12 mouse cellular contexts compared by ENCODE assay signal in the genomic region with DNA sequence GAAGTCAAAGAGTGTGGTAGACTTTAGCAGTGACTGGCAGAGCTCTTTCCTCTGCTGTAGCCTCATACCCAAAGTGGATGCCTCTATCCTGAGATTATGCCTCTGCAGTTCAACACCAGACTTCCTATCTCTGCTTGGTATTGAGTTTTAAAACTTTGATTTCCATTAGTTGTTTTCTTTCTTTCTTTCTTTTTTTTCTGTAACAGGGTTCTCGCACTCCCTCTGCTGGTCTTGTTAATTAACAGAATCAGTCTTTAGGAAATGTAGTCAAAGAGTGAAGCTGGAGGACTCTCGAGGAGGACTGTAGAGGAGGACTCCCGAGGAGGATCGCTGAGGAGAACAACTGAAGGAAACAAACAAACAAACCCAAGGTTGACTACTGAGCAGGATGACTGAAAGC. TPM values are rescaled to one million over a fixed set of nuclear protein-coding genes. Genes with fewer than 3 reads are reported as not detected.
DNase-seq lines count a peak whose midpoint lies in the region; ATAC-seq and TF ChIP-seq lines count a peak whose summit lies in the region.
"Had no signal": no experiment of that assay in that cellular context is flagged by ENCODE, and none has a peak within 500 bp of the region (broad histone marks: within the 10 kb centered on the region; RNA-seq: fewer than 3 reads in every experiment).

No protein-coding gene starts in this region.

- H3K4me1 ChIP-seq in hindbrain, embryonic 14.5 days (replicated peaks; ENCODE audit: control insufficient read depth, insufficient read depth, low read length) = no peaks in the 10 kb centered on the region
- no peaks in the 10 kb centered on the region for H3K4me1 ChIP-seq in hindbrain, embryonic 11.5 days (replicated peaks; ENCODE audit: control insufficient read depth, insufficient read depth, low read length)
- H3K4me1 ChIP-seq in lung, embryonic 14.5 days (ENCODE audit: insufficient read depth) = no peaks in the 10 kb centered on the region
- H3K4me1 ChIP-seq: liver, embryonic 13.5 days had no signal

- ATAC-seq in hindbrain, embryonic 14.5 days (ENCODE audit: low FRiP score) = no peak
- no peak for ATAC-seq in hindbrain, embryonic 11.5 days (ENCODE audit: low FRiP score)
- ATAC-seq in lung, embryonic 14.5 days (ENCODE audit: insufficient read depth) = no peak

- H3K9me3 ChIP-seq in hindbrain, embryonic 14.5 days (ENCODE audit: control insufficient read depth, low read length) = no peaks in the 10 kb centered on the region
- H3K9me3 ChIP-seq in hindbrain, embryonic 11.5 days (ENCODE audit: control insufficient read depth, low read length) = no peaks in the 10 kb centered on the region
- H3K9me3 ChIP-seq in lung, embryonic 14.5 days (ENCODE audit: low read depth, low read length) = no peaks in the 10 kb centered on the region
- H3K9me3 ChIP-seq: liver, embryonic 13.5 days; midbrain, embryonic 12.5 days had no signal

- H3K36me3 ChIP-seq in hindbrain, embryonic 14.5 days (replicated peaks; ENCODE audit: control insufficient read depth, insufficient read depth) = no peaks in the 10 kb centered on the region
- no peaks in the 10 kb centered on the region for H3K36me3 ChIP-seq in hindbrain, embryonic 11.5 days (ENCODE audit: control insufficient read depth, insufficient read depth, low read length)
- H3K36me3 ChIP-seq in lung, embryonic 14.5 days (ENCODE audit: insufficient read depth) = no peaks in the 10 kb centered on the region
- H3K36me3 ChIP-seq: liver, embryonic 13.5 days; midbrain, embryonic 12.5 days had no signal

- no peak overlapping the region for H3K4me3 ChIP-seq in hindbrain, embryonic 14.5 days (replicated peaks; ENCODE audit: low read length)
- no peak overlapping the region for H3K4me3 ChIP-seq in hindbrain, embryonic 11.5 days (ENCODE audit: low read depth, low read length)
- no peak overlapping the region for H3K4me3 ChIP-seq in lung, embryonic 14.5 days (ENCODE audit: low read depth, low read length)
- H3K4me3 ChIP-seq: liver, embryonic 13.5 days; midbrain, embryonic 12.5 days had no signal

- H3K4me2 ChIP-seq in hindbrain, embryonic 14.5 days (replicated peaks) = no peak overlapping the region
- H3K4me2 ChIP-seq in hindbrain, embryonic 11.5 days (replicated peaks; ENCODE audit: low read depth, low read length) = no peak overlapping the region
- H3K4me2 ChIP-seq in lung, embryonic 14.5 days = no peak overlapping the region
- H3K4me2 ChIP-seq: heart, embryonic 11.5 days; liver, embryonic 13.5 days; midbrain, embryonic 12.5 days had no signal

- H3K27me3 ChIP-seq in hindbrain, embryonic 14.5 days (ENCODE audit: control insufficient read depth, insufficient read depth, low read length) = no peaks in the 10 kb centered on the region
- H3K27me3 ChIP-seq in hindbrain, embryonic 11.5 days (ENCODE audit: control insufficient read depth, insufficient read depth, low read length) = no peaks in the 10 kb centered on the region
- no peaks in the 10 kb centered on the region for H3K27me3 ChIP-seq in lung, embryonic 14.5 days (ENCODE audit: insufficient read depth, low read length)
- H3K27me3 ChIP-seq: liver, embryonic 13.5 days; midbrain, embryonic 12.5 days had no signal

- no peak for TF ChIP-seq POLR2A in brain, embryonic 14.5 days (IDR thresholded peaks at IDR 0.05; ENCODE audit: borderline replicate concordance, extremely low read depth, insufficient read depth, insufficient read length, poor library complexity, severe bottlenecking)

- DNase-seq in cerebellum, postnatal 10 days = peak; percentile 4 to 6
- DNase-seq in cerebellum, adult 11-12 months = no peak
- peak; percentile 17 for DNase-seq in hindbrain, embryonic 14.5 days (ENCODE audit: low spot score)
- no peak for DNase-seq in hindbrain, embryonic 11.5 days (ENCODE audit: low spot score)
- peak; percentile 54 for DNase-seq in lung, embryonic 14.5 days
- no peak for DNase-seq in lung, postnatal 14 days
- DNase-seq in brain, embryonic 14.5 days (ENCODE audit: low read depth) = peak; percentile 47
- no peak for DNase-seq in ovary, postnatal 10 days (ENCODE audit: low spot score)
- DNase-seq: cerebellum, postnatal 36 days; liver, embryonic 13.5 days had no signal

- 65% methylated on average over 4 of the region's 4 CpGs for WGBS in hindbrain, embryonic 14.5 days
- WGBS in hindbrain, embryonic 11.5 days = 70% methylated on average over 4 of the region's 4 CpGs
- 54% methylated on average over 4 of the region's 4 CpGs for WGBS in lung, embryonic 14.5 days

- TF ChIP-seq CTCF in lung, embryonic 14.5 days (IDR thresholded peaks at IDR 0.05; ENCODE audit: low read depth) = peak; percentile 43
- TF ChIP-seq CTCF in brain, embryonic 14.5 days (IDR thresholded peaks at IDR 0.05; ENCODE audit: borderline replicate concordance, extremely low read depth, insufficient read depth, insufficient read length) = no peak

- no peak overlapping the region for H3K9ac ChIP-seq in hindbrain, embryonic 14.5 days
- H3K9ac ChIP-seq in hindbrain, embryonic 11.5 days (ENCODE audit: low read depth, low read length) = no peak overlapping the region
- no peak overlapping the region for H3K9ac ChIP-seq in lung, embryonic 14.5 days
- H3K9ac ChIP-seq: liver, embryonic 13.5 days; midbrain, embryonic 12.5 days had no signal

- H3K27ac ChIP-seq in hindbrain, embryonic 14.5 days = no peak overlapping the region
- H3K27ac ChIP-seq in hindbrain, embryonic 11.5 days (ENCODE audit: low read depth, low read length) = no peak overlapping the region
- no peak overlapping the region for H3K27ac ChIP-seq in lung, embryonic 14.5 days (ENCODE audit: low read depth)
- H3K27ac ChIP-seq: liver, embryonic 13.5 days; midbrain, embryonic 12.5 days had no signal

RNA-seq across cellular contexts. Expression of gene Meis2, which starts 40.6 kb away (rescaled TPM):
- polyA plus RNA-seq in hindbrain, embryonic 14.5 days (2014; fragmentation: Nextera tagmentation; extraction: Ambion mirVana) = 136 and 159 TPM in 2 replicates
- 121 and 142 TPM in 2 replicates for polyA plus RNA-seq in hindbrain, embryonic 11.5 days (2014; fragmentation: Nextera tagmentation; extraction: Ambion mirVana)
- polyA plus RNA-seq in lung, embryonic 14.5 days (2014; fragmentation: Nextera tagmentation; extraction: Ambion mirVana) = 31.4 and 33.1 TPM in 2 replicates
- polyA plus RNA-seq in brain, embryonic 14.5 days (2012; rRNA removed) = 134 and 209 TPM in 2 replicates

Comparison
In these comparisons a context has a peak if more than half of its experiments do, and no peak if none do; other contexts are left out.
1. DNase-seq: peak in cerebellum, postnatal 10 days (2 of 2), hindbrain, embryonic 14.5 days (single experiment), lung, embryonic 14.5 days (single experiment) and brain, embryonic 14.5 days (single experiment); none in cerebellum, adult 11-12 months (single experiment), hindbrain, embryonic 11.5 days (single experiment), lung, postnatal 14 days (single experiment) and ovary, postnatal 10 days (single experiment).